Mouse (Mus musculus) spleen, adult 2 months (tissue): ENCODE measurements at regions not wholly inside any gene's neighbourhood (a gene's known extent, or its start where the extent isn't known, plus 50 kb on each side); places are given as distances from the start of the nearest gene placed in this dataset.

ENCODE experiments used
- CTCF ChIP-seq: fragments of 200-500 bp; IDR thresholded peaks from 2 replicates; pipeline ENCODE4 v1.5.1; 2011; ENCODE audit warnings: mild to moderate bottlenecking, inconsistent platforms; ENCODE audit not compliant: insufficient read depth, insufficient read length, insufficient replicate concordance; ENCODE audit errors: extremely low read depth
- POLR2A ChIP-seq: fragments of 200-500 bp; IDR thresholded peaks from 2 replicates; pipeline ENCODE4 v1.6.1; 2011; ENCODE audit warnings: low read depth, low read length, inconsistent platforms

DNA sequence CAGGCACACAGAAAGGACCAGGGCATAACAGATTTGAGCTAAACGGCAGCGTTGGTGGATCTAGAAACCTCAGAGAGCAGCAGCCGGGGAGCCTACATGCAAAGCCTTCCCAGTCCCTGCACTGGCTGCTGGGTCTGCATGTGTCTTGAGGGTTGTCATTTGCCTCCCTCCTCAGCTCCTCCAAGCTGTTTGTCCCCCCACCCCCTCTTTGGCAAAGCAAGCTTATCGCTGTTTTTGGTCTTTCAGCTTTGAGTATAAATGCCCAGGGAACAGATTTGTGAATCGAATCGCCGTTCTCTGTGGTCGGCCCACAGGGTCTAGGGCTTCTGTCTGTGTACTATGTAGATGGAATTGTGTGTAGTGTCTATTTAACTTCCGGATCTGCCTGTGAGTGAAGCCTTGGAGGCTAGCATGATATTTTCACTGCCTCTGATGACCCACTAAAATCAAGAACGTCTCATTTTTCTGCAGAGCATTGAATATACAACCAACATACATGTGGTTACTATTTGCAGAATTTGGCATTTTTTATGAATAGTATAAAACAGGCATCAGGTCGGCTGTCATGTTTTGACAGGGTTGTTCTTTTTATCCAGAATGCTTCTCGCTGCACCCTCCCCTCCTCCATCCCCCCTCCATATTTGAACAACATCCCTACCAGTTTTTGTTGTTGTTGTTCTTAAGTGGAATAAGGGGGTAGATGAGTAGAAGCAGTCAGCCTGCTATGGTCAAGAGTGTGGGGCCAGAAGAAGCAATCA lies 121.3 kb upstream of the Gm10295 start:
- TF ChIP-seq POLR2A (no peak), CTCF (no peak)
